Mouse (Mus musculus) hindbrain, embryonic 15.5 days (tissue): ENCODE results near the gene Ddr1. TPM values are rescaled to one million over a fixed set of nuclear protein-coding genes. Genes with fewer than 3 reads are reported as not detected.

Source experiments
- ATAC-seq: fragments of 200-750 bp; cut with Nextera tagmentation; 2 replicates; pipeline ENCODE4 v1.8.0; 2017; ENCODE audit warnings: low read depth, moderate number of reproducible peaks, moderate TSS enrichment; ENCODE audit not compliant: low FRiP score
- H3K27ac ChIP-seq: fragments of 300-500 bp; sonication (generic); replicated peaks from 2 replicates; pipeline ENCODE4 v1.5.1; 2015; ENCODE audit warnings: mild to moderate bottlenecking, inconsistent platforms
- H3K27me3 ChIP-seq: fragments of 300-500 bp; sonication (generic); 2 replicates; pipeline ENCODE4 v1.6.1; 2015; ENCODE audit warnings: control low read depth, inconsistent platforms
- H3K36me3 ChIP-seq: fragments of 300-500 bp; sonication (generic); 2 replicates; pipeline ENCODE4 v1.6.1; 2015; ENCODE audit warnings: control low read depth, inconsistent platforms
- H3K4me1 ChIP-seq: fragments of 300-500 bp; sonication (generic); replicated peaks from 2 replicates; pipeline ENCODE4 v1.6.1; 2015; ENCODE audit warnings: control low read depth, inconsistent platforms
- H3K4me2 ChIP-seq: fragments of 300-500 bp; sonication (generic); 2 replicates; pipeline ENCODE4 v1.6.1; 2015; ENCODE audit warnings: moderate library complexity, mild to moderate bottlenecking, inconsistent platforms
- H3K4me3 ChIP-seq: fragments of 300-500 bp; sonication (generic); 2 replicates; pipeline ENCODE4 v1.5.1; 2015; ENCODE audit warnings: mild to moderate bottlenecking, inconsistent platforms
- H3K9ac ChIP-seq: fragments of 300-500 bp; sonication (generic); 2 replicates; pipeline ENCODE4 v1.6.1; 2015; ENCODE audit warnings: inconsistent platforms
- H3K9me3 ChIP-seq: fragments of 300-500 bp; sonication (generic); 2 replicates; pipeline ENCODE4 v1.6.1; 2016; ENCODE audit warnings: control low read depth, inconsistent platforms
- WGBS: fragments of 180-500 bp; shearing (Covaris S2); methylation state at CpG from one replicate; pipeline ENCODE4 v1.1.7; 2015; 5-methylcytosine and 5-hydroxymethylcytosine counted together
- polyA plus RNA-seq: library from polyadenylated mRNA; unstranded; fragments of >200 nt; fragmentation: Nextera tagmentation; extraction: Ambion mirVana; gene quantifications from 2 replicates; pipeline ENCODE4 v1.2.1, GENCODE M21; 2015

The Ddr1 gene
- polyA plus RNA-seq, 1 experiment from 2014 or later, result 106 TPM

GRCm38 (mm10) chr17:35717080-35717479 is 12.7 kb upstream of the Ddr1 start:
- ATAC-seq, result no peak
- peaks cover 8% of the 10 kb centered on the region for H3K4me1 ChIP-seq
- no peak overlapping the region for H3K9ac ChIP-seq
- no peaks in the 10 kb centered on the region for H3K9me3 ChIP-seq
- H3K4me3 ChIP-seq, result no peak overlapping the region
- 87% methylated on average over 6 of the region's 6 CpGs for WGBS
- H3K27ac ChIP-seq, result no peak overlapping the region
- no peaks in the 10 kb centered on the region for H3K36me3 ChIP-seq
- no peak overlapping the region for H3K4me2 ChIP-seq
- no peaks in the 10 kb centered on the region for H3K27me3 ChIP-seq

GRCm38 (mm10) chr17:35716114-35716513 is 11.7 kb upstream of the Ddr1 start:
- H3K27me3 ChIP-seq, result no peaks in the 10 kb centered on the region
- no peak overlapping the region for H3K9ac ChIP-seq
- peaks cover 8% of the 10 kb centered on the region for H3K4me1 ChIP-seq
- no peaks in the 10 kb centered on the region for H3K36me3 ChIP-seq
- no peaks in the 10 kb centered on the region for H3K9me3 ChIP-seq
- WGBS, result 92% methylated on average over 3 of the region's 3 CpGs
- no peak overlapping the region for H3K27ac ChIP-seq
- no peak overlapping the region for H3K4me2 ChIP-seq
- ATAC-seq, result no peak
- H3K4me3 ChIP-seq, result no peak overlapping the region

- peak; percentile 74; the same call in 1 of the 2 replicates for ATAC-seq
- no peak overlapping the region for H3K4me2 ChIP-seq
- 20% methylated on average over 8 of the region's 8 CpGs for WGBS
These were observed 6.4 kb upstream of the Ddr1 start for GRCm38 (mm10) chr17:35710705-35711347.

GRCm38 (mm10) chr17:35708611-35709010 is 4.2 kb upstream of the Ddr1 start:
- no peaks in the 10 kb centered on the region for H3K36me3 ChIP-seq
- no peak overlapping the region for H3K4me3 ChIP-seq
- no peaks in the 10 kb centered on the region for H3K27me3 ChIP-seq
- no peaks in the 10 kb centered on the region for H3K9me3 ChIP-seq
- no peak overlapping the region for H3K27ac ChIP-seq
- 80% methylated on average over 2 of the region's 2 CpGs for WGBS
- H3K9ac ChIP-seq, result no peak overlapping the region
- H3K4me1 ChIP-seq, result peaks cover 23% of the 10 kb centered on the region
- H3K4me2 ChIP-seq, result no peak overlapping the region
- ATAC-seq, result no peak

More at GRCm38 (mm10) chr17:35710705-35711347, 6.4 kb upstream of the Ddr1 start:
- H3K36me3 ChIP-seq, result no peaks in the 10 kb centered on the region
- no peak overlapping the region for H3K4me3 ChIP-seq
- no peak overlapping the region for H3K9ac ChIP-seq
- H3K4me1 ChIP-seq, result peaks cover 9% of the 10 kb centered on the region; the same call in 1 of the 2 replicates
- H3K27ac ChIP-seq, result peak overlapping the region; percentile 14; the same call in 1 of the 2 replicates
- H3K27me3 ChIP-seq, result no peaks in the 10 kb centered on the region
- H3K9me3 ChIP-seq, result no peaks in the 10 kb centered on the region

- Histone ChIP-seq H3K9ac (no peak overlapping the region), H3K4me1 (peaks cover 24% of the 10 kb centered on the region), H3K27ac (no peak overlapping the region), H3K27me3 (no peaks in the 10 kb centered on the region), H3K4me2 (no peak overlapping the region), H3K36me3 (no peaks in the 10 kb centered on the region), H3K4me3 (no peak overlapping the region), H3K9me3 (no peaks in the 10 kb centered on the region)
- 61% methylated on average over 7 of the region's 7 CpGs for WGBS
- no peak for ATAC-seq
These were observed 3.5 kb upstream of the Ddr1 start for GRCm38 (mm10) chr17:35707929-35708328.

GRCm38 (mm10) chr17:35705836-35706235 is 1.4 kb upstream of the Ddr1 start:
- H3K9me3 ChIP-seq, result no peaks in the 10 kb centered on the region
- WGBS, result 17% methylated on average over 4 of the region's 4 CpGs
- H3K27ac ChIP-seq, result no peak overlapping the region; the same call in 1 of the 2 replicates
- H3K4me3 ChIP-seq, result no peak overlapping the region
- H3K9ac ChIP-seq, result no peak overlapping the region
- no peak for ATAC-seq
- peaks cover 40% of the 10 kb centered on the region for H3K4me1 ChIP-seq
- no peaks in the 10 kb centered on the region for H3K27me3 ChIP-seq
- no peak overlapping the region for H3K4me2 ChIP-seq
- no peaks in the 10 kb centered on the region for H3K36me3 ChIP-seq

- H3K27me3 ChIP-seq, result no peaks in the 10 kb centered on the region
- H3K9ac ChIP-seq, result peak overlapping the region; percentile 67
- H3K27ac ChIP-seq, result peak overlapping the region; percentile 94
- ATAC-seq, result peak; percentile 52
- no peaks in the 10 kb centered on the region for H3K36me3 ChIP-seq
- H3K9me3 ChIP-seq, result no peaks in the 10 kb centered on the region
- peak overlapping the region; percentile 86 for H3K4me2 ChIP-seq
- peaks cover 45% of the 10 kb centered on the region for H3K4me1 ChIP-seq
- peak overlapping the region; percentile 45 for H3K4me3 ChIP-seq
- WGBS, result 5% methylated on average over 14 of the region's 14 CpGs
These were observed 610 bp downstream of the Ddr1 start for GRCm38 (mm10) chr17:35703751-35704271.

GRCm38 (mm10) chr17:35703065-35703464 is 1.4 kb downstream of the Ddr1 start:
- H3K9me3 ChIP-seq, result no peaks in the 10 kb centered on the region
- ATAC-seq, result no peak
- peak overlapping the region; percentile 93 for H3K27ac ChIP-seq
- H3K9ac ChIP-seq, result peak overlapping the region; percentile 74
- peaks cover 52% of the 10 kb centered on the region for H3K4me1 ChIP-seq
- 4% methylated on average over 2 of the region's 2 CpGs for WGBS
- peak overlapping the region; percentile 52 for H3K4me3 ChIP-seq
- no peaks in the 10 kb centered on the region for H3K36me3 ChIP-seq
- peak overlapping the region; percentile 86 for H3K4me2 ChIP-seq
- no peaks in the 10 kb centered on the region for H3K27me3 ChIP-seq

GRCm38 (mm10) chr17:35702605-35703004 is 1.8 kb downstream of the Ddr1 start:
- WGBS, result 6% methylated on average over 4 of the region's 4 CpGs
- Histone ChIP-seq H3K27me3 (no peaks in the 10 kb centered on the region), H3K36me3 (no peaks in the 10 kb centered on the region), H3K9me3 (no peaks in the 10 kb centered on the region), H3K27ac (peak overlapping the region; percentile 93), H3K4me1 (peaks cover 57% of the 10 kb centered on the region), H3K9ac (peak overlapping the region; percentile 74), H3K4me2 (peak overlapping the region; percentile 86), H3K4me3 (peak overlapping the region; percentile 52)
- ATAC-seq, result no peak

GRCm38 (mm10) chr17:35701978-35702461 is 2.4 kb downstream of the Ddr1 start:
- H3K9ac ChIP-seq, result peak overlapping the region; percentile 74
- no peaks in the 10 kb centered on the region for H3K9me3 ChIP-seq
- peak overlapping the region; percentile 86 for H3K4me2 ChIP-seq
- WGBS, result 3% methylated on average over 16 of the region's 16 CpGs
- no peak for ATAC-seq
- H3K4me1 ChIP-seq, result peaks cover 63% of the 10 kb centered on the region
- H3K27me3 ChIP-seq, result no peaks in the 10 kb centered on the region
- no peaks in the 10 kb centered on the region for H3K36me3 ChIP-seq
- H3K27ac ChIP-seq, result peak overlapping the region; percentile 93
- peak overlapping the region; percentile 52 for H3K4me3 ChIP-seq

- Histone ChIP-seq H3K4me2 (peak overlapping the region; percentile 86), H3K27ac (peak overlapping the region; percentile 93), H3K36me3 (no peaks in the 10 kb centered on the region), H3K4me1 (peaks cover 69% of the 10 kb centered on the region), H3K27me3 (no peaks in the 10 kb centered on the region), H3K9me3 (no peaks in the 10 kb centered on the region), H3K9ac (peak overlapping the region; percentile 74), H3K4me3 (peak overlapping the region; percentile 52)
- WGBS, result under 1% methylated on average over 15 of the region's 16 CpGs
- no peak for ATAC-seq
These were observed 3.0 kb downstream of the Ddr1 start for GRCm38 (mm10) chr17:35701203-35701977.
